ENCODE assay signal across 8 mouse cellular contexts in genomic region chr5:134639269-134639682, GRCm38 (mm10). TPM values are rescaled to one million over a fixed set of nuclear protein-coding genes. Genes with fewer than 3 reads are reported as not detected.
DNase-seq lines count a peak whose midpoint lies in the region; ATAC-seq and TF ChIP-seq lines count a peak whose summit lies in the region.

Gene Eif4h, minus strand, starts transcription at chr5:134639490.

- H3K27me3 ChIP-seq in forebrain, embryonic 15.5 days = no peaks in the 10 kb centered on the region

- H3K9me3 ChIP-seq in ES-E14 (ENCODE audit: control insufficient read depth, insufficient read depth, low read depth, low read length) = no peaks in the 10 kb centered on the region
- no peaks in the 10 kb centered on the region for H3K9me3 ChIP-seq in forebrain, embryonic 15.5 days

- ATAC-seq in forebrain, embryonic 15.5 days (replicated peaks) = peak; percentile 93
- peak; percentile 92 for ATAC-seq in neutrophil, adult 5-6 weeks (ENCODE audit: extremely low read depth, insufficient number of reproducible peaks, low FRiP score, poor library complexity, severe bottlenecking)

- peak; percentile 83 for DNase-seq in ES-E14 (ENCODE audit: low read depth, low spot score)
- peak; percentile 97 for DNase-seq in cerebellum, adult 11-12 months
- DNase-seq in heart, postnatal 25 days (ENCODE audit: low spot score) = peak; percentile 95
- peak; percentile 94 to 98 for DNase-seq in layer of hippocampus, adult 18-20 months (ENCODE audit: low spot score in 2 of 2)
- DNase-seq in lung, adult 2 months = peak; percentile 95
- peak; percentile 91 for DNase-seq in thymus, adult 18-20 months

- intact Hi-C loops in heart, postnatal 25 days (cut with DNase I) = no loop called here

- peaks cover 11% of the 10 kb centered on the region for H3K36me3 ChIP-seq in ES-E14 (ENCODE audit: control insufficient read depth, insufficient read depth, low read length, poor library complexity, severe bottlenecking)
- peaks cover 19% of the 10 kb centered on the region for H3K36me3 ChIP-seq in forebrain, embryonic 15.5 days

- under 1% methylated on average over 51 of the region's 52 CpGs for WGBS in forebrain, embryonic 15.5 days
- under 1% methylated on average over 52 of the region's 52 CpGs for WGBS in lung, adult 2 months

- H3K4me1 ChIP-seq in ES-E14 (ENCODE audit: control insufficient read depth in 2 of 2, insufficient read depth in 2 of 2, low read length in 2 of 2, poor library complexity in 1 of 2) = peaks cover 2 to 7% of the 10 kb centered on the region in 2 experiments; a peak in 2 of 4 replicates
- H3K4me1 ChIP-seq in forebrain, embryonic 15.5 days = peaks cover 28% of the 10 kb centered on the region
- H3K4me1 ChIP-seq in lung, adult 2 months (ENCODE audit: control insufficient read depth, insufficient read depth, low read length) = peaks cover 31% of the 10 kb centered on the region

- H3K9ac ChIP-seq in ES-E14 (ENCODE audit: insufficient read depth, low read depth, low read length, poor library complexity, severe bottlenecking) = peak within 1 kb of the TSS; percentile 99
- peak within 1 kb of the TSS; percentile 99 for H3K9ac ChIP-seq in forebrain, embryonic 15.5 days (replicated peaks)

- in situ Hi-C loops in ES-E14 (cut with MboI; ENCODE audit: low sequenced_read_pairs in 2 of 2, unreplicated experiment in 2 of 2) = no loop called here

- peak; percentile 96 for TF ChIP-seq POLR2A in lung, adult 2 months (IDR thresholded peaks at IDR 0.05; ENCODE audit: borderline replicate concordance, extremely low read depth, low read depth, low read length)

- TF ChIP-seq CTCF in lung, adult 2 months (IDR thresholded peaks at IDR 0.05; ENCODE audit: insufficient read depth, low read length) = no peak

- peak within 1 kb of the TSS; percentile 90 to 94 for H3K4me3 ChIP-seq in ES-E14 (ENCODE audit: insufficient read depth in 1 of 2, low read depth in 1 of 2, low read length in 2 of 2, poor library complexity in 1 of 2, severe bottlenecking in 1 of 2)
- peak within 1 kb of the TSS; percentile 100 for H3K4me3 ChIP-seq in forebrain, embryonic 15.5 days
- peak within 1 kb of the TSS; percentile 85 for H3K4me3 ChIP-seq in lung, adult 2 months (replicated peaks; ENCODE audit: extremely low read depth, low read depth, low read length)

- H3K4me2 ChIP-seq in forebrain, embryonic 15.5 days (replicated peaks) = peak within 1 kb of the TSS; percentile 83

- peak within 1 kb of the TSS; percentile 95 for H3K27ac ChIP-seq in ES-E14 (ENCODE audit: insufficient read depth, low read depth, low read length, poor library complexity, severe bottlenecking)
- peak within 1 kb of the TSS; percentile 97 for H3K27ac ChIP-seq in forebrain, embryonic 15.5 days (replicated peaks)

TF ChIP-seq in ES-E14, 5 proteins besides CTCF, POLR2A, EP300 and RAD21:
- TF ChIP-seq CHD2 (IDR thresholded peaks at IDR 0.05; ENCODE audit: low read depth, low read length) = no peak
- no peak for TF ChIP-seq MAFK (IDR thresholded peaks at IDR 0.05; ENCODE audit: insufficient read depth, low read depth, low read length)
- no peak for TF ChIP-seq ZNF384 (IDR thresholded peaks at IDR 0.05; ENCODE audit: low read depth, low read length)
- TF ChIP-seq HCFC1 (IDR thresholded peaks at IDR 0.05; ENCODE audit: borderline replicate concordance, insufficient read depth, low read length) = peak; percentile 64; the same call in 1 of the 2 replicates

RNA-seq across cellular contexts. Expression of gene Eif4h, which starts in this region (rescaled TPM):
- total RNA-seq in ES-E14 (2012; rRNA removed) = 263 and 322 TPM in 2 replicates
- 405 and 408 TPM in 2 replicates for polyA plus RNA-seq in forebrain, embryonic 15.5 days (2015; fragmentation: Nextera tagmentation; extraction: Ambion mirVana)
- total RNA-seq in heart, postnatal 25 days (2021) = 100 to 1,000 TPM; 135 to 146 TPM
- total RNA-seq in layer of hippocampus, adult 18-20 months (2021) = 100 to 1,000 TPM; 295 to 322 TPM
- 243 and 280 TPM in 2 replicates for polyA plus RNA-seq in lung, adult 2 months (2012; rRNA removed)
- 196 and 215 TPM in 2 replicates for total RNA-seq in neutrophil, adult 5-6 weeks (2017)

Comparison
In these comparisons a context has a peak if more than half of its experiments do, and no peak if none do; other contexts are left out.
1. Peak in every context shown above with its lines: DNase-seq, ATAC-seq, H3K4me3 ChIP-seq and H3K27ac ChIP-seq.